Mouse (Mus musculus) heart, adult 11 months (tissue): Measurements from ENCODE around the gene Csf3r.

Source experiments
- DNase-seq: peaks from one replicate; pipeline ENCODE4 v3.0.0; 2022

The Csf3r gene

DNA sequence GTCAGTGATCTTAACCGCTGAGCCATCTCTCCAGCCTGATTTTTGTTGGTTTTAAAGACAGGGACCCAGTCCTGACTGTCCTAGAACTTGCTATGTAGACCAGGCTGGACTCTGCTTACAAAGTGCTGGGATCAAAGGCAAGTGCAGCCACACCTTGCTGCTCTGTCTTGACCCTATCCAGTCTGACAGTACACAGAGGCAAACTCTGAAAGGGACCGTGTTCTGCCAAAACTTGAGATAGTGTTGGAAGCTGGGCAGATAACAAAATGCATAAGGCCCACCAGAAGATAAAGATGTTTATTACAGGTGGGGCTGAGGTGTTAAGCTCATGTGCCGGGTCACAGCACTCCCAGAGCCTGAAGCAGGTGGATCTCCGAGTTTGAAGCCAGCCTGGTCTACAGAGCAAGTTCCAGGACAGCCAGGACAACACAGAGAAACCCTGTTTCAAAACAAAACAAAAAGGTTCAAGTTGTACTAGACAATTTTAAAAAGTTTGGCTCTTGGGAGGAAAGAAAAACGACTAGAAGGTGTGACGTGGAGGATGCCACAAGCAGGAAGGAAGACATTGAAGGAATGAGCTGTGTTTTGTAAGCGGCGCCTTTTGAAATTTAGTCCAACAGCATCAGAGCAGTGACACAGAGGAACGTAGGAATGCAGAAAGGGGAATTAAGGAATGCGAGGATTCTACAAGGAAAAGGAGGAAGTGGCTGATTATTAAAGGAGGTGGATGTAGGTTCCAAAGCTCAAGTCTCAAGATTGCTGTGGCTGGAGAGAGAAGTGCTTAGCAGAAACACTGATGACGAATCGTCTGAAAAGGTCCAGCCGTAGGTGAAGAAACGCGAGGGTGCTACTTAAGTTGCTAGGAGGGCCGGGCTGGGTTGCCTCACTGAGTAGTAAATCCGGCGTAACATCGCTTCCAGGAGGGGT lies 33.1 kb downstream of the Csf3r start:
- DNase-seq, result no peak

- peak; percentile 100 for DNase-seq
Observed at GRCm38 (mm10) chr4:126058134-126058996, 34.0 kb downstream of the Csf3r start, which contains the start of gene Oscp1. Oscp1 (plus strand) TSS chr4:126058565.

- DNase-seq, result no peak
Observed at GRCm38 (mm10) chr4:126058997-126059362, 34.6 kb downstream of the Csf3r start.

DNA sequence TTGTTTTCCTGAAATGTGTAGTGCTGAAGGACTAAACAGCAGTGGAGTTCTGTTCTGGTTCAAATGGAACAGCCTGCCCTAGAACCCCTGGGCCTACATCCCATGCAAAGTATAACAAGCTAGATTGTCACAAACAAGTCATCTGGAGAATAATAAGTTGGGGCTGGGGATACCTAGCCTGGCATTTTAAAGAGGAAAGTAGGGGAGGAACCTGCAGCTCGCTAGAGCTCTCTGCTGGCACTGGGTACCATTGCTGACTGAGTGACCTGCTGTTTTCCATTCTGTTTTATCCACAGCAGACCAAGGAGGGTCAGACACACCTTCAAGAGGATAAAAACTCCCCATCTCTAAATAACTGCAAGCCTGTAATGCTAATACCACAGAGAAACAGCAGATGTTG lies 38.5 kb downstream of the Csf3r start:
- DNase-seq, result no peak

DNA sequence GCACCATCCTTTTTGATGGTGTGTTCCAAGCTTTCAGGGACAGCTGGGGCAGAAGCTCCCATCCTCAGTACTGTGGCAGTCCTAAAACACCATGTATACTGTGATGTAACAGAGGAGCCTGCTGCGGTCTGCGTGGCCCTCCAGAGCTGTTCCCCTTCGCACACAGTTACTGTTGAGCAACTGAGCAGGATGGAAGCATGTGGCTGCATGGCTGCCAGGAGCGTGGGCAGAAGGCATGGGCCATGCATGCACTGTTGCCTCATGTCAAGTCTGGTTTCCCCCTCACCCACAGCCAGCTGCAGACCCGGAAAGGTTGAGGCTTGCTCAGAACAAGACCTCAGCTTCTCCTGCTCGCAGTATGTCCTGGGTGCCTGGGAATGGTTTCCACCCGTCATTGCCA lies 40.9 kb downstream of the Csf3r start:
- DNase-seq, result no peak

DNA sequence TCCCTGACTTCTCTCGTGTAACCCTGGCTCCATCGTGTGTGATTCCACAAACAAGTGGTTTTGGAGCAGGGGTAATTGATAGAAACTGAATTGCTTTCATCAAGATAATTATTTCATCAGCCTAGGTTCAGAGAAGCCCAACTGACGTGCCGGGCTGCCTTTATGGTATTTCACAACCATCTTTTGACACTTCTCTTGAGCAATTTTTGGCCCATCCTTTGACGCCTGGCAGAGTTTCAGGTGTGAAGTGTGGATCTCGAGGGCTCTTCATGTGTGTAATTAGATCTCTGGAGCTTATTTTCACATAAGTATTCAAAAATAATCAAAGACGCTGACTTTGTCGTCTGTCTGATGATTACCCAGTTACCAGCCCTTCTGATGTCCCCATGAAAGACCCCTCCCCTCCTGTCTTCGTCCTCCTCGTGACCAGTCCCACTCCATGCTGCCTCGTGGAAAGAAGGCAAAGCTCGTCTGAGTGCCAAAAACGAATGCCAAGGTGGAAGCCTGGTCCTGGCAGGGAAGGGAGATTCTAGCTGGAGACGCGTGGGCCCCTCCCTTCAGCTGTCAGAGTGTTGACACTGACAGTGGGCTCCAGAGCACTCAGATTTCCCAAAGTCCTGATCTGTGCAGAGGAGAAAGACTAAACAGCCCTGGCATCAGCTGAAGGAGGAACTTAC lies 43.2 kb downstream of the Csf3r start:
- DNase-seq, result peak; percentile 93

DNA sequence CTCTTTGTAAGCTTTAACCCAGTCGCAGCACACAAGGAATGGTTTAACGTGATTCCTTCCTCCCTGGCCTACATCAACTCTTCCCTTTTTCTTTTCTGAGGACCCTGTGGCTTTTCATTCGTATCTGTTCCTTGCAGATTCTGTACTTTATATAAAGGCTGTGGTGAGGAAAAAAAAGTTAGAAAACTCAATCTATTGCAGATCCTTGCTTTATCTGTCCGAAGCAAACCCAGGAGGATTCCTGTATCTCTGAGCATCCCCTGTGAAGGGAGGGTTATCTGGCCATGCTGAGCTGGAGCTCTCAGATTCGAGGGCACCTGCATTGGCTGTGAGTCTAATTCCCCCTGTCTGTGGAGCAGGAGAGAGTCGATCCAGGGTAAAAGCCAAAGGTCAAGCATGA lies 44.5 kb downstream of the Csf3r start:
- no peak for DNase-seq

DNA sequence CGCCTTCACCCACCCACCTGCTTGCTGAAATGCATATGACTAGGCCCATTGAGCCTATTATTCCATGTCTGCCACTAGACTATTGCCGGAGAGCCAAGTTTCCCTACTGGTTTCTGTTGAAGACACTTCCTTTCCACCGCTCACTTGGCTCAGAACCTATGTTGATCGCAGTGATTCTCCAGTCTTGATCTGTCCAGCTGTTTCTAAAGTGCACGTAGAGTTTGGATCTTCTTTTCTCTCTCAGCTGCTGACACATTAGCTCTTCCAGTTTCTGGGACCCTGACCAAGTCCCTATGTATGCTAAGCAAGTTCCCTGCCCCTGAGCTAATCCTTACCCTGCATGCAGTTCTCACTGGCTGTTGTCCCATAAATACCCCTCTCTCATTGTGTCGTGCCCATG lies 53.5 kb downstream of the Csf3r start:
- no peak for DNase-seq

GRCm38 (mm10) chr4:126079266-126079665 lies 54.9 kb downstream of the Csf3r start:
- DNase-seq, result no peak

DNA sequence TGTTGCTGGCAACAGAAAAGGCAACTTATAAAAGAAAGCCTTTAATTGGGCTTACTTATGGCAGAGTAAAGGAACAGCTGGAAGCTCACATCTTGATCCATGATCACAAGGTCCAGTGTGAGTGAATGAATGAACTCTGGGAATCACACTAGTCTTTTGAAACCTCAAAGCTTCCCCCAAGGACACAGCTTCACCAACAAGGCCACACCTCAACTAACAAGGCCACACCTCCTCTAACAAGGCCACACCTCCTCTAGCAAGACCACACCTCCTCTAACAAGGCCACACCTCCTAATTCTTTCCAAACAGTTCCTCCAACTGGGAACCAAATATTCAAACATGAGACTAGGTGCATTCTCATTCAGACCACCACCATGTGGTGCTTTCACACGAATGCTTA lies 57.3 kb downstream of the Csf3r start:
- no peak for DNase-seq

DNA sequence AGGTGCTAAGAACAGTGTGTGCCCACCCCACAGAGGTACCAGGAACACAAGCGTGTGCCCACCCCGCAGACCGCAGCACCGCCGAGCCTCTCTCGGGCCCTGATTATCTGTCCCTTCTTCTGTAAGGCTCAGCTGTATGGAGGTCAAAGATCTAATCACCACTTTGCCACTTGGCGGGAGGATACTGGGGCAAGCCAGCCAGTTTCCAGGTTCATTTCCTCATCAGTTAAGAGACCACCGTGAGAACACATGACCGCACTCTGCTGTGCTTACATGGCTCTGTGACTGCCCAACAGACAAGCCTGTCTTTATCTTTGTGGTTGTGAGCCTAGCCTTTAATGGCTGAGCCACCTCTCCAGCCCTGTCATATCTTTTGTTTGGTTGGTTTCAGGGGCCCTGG lies 58.7 kb downstream of the Csf3r start:
- no peak for DNase-seq

DNA sequence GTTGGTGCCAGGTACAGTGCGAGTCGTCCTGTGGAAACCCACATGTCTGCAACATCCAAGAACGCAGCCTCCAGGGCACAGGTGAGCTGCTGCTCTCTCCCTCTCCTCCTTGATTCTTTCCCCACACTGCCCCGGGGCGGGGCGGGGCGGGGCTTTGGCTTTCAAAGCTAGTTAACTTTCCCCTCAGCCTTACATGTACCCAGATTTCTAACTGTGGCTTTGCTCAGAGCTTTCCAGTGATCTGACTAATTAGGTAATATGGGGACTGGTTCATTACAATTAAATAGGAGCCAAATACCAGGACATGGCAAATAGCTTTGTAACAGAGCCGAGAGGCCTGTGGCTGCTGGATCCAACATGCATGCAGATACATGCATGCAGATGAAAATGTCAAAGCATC lies 60.0 kb downstream of the Csf3r start:
- DNase-seq, result no peak

DNA sequence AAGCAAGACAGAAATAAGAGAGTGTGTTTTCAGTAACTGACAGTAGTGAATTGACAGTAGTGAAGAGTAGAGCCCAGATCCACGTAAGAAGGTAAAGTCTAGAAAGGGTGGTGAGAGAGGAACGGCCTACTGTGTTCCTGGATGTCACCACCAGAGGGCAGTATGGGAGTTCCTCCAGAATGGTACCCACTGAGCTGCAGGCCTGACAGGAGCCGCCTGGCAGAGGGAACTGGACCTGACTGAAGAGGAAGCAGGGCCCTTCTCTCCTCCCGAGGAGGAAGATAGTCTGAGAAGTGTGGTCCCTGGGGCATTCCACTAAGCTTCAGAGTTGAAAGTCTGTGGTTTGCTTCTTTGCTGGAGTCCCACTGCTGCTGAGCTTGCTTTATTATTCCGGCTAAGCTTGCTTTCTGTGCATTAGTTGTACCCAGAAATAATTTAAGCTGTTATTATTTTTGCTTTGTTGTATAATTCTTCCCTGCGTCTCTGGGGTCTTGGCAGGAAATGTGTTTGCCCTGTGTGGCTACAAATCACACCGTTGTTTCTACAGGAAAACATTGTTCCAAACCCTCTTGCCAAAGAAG lies 61.7 kb downstream of the Csf3r start:
- DNase-seq, result peak; percentile 99

GRCm38 (mm10) chr4:126090101-126090847 lies 65.9 kb downstream of the Csf3r start:
- DNase-seq, result no peak

- DNase-seq, result no peak
Observed at GRCm38 (mm10) chr4:126090848-126091124, 66.4 kb downstream of the Csf3r start.

DNA sequence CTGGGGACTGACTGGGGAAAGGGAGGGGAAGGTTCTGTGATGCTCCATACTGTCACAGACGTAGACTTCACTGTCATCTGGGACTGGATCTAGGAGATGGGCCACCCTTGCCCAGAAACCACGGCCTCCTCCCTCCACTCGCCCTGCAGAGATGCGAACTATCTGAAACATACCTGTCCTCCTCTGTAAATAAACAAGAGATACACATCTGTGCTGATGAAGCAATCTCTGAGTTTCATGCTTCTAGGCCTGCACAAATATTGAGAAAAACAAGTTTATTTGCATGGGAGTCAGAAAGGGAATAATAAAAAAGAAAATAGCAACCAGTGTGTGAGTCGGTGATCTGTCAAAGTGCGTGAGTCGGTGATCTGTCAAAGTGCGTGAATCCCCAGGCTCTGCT lies 67.5 kb downstream of the Csf3r start:
- DNase-seq, result no peak
